Mouse (Mus musculus): ENCODE data around the gene Dbh.

The Dbh gene

GRCm38 (mm10) chr2:27215537-27215936, 50.5 kb downstream of the Dbh start:
- CTCF ChIA-PET = interaction anchor here (0.7 kb wide), 1 partner anchor 109 kb away, joined by 3 read pairs; no protein-coding TSS in a partner anchor

DNA sequence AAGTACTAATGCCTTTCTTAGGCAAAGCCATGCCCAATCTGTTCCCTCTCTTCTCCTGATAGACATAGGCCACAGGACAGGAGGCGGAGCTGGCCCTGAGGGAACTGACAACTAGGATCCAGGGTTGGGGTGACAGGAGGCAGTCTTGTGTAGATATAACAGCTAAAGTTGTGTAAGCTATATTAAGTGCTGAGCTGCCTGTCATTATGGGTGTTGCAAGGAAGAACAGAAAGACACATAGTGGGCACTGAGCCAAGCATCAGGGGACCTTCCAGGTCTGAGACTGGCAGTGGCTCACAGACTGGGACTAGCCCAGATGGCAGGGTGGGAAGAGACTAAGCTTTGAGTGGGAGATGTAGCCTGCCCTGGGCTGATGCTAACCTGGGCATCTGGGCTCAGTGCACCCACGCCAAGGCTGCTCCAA, 53.1 kb downstream of the Dbh start:
- CTCF ChIA-PET = no interaction called here

- CTCF ChIA-PET = no interaction called here
Observed at GRCm38 (mm10) chr2:27218569-27218968, 53.5 kb downstream of the Dbh start.

GRCm38 (mm10) chr2:27223012-27223421, 58.0 kb downstream of the Dbh start:
- CTCF ChIA-PET = no interaction called here

DNA sequence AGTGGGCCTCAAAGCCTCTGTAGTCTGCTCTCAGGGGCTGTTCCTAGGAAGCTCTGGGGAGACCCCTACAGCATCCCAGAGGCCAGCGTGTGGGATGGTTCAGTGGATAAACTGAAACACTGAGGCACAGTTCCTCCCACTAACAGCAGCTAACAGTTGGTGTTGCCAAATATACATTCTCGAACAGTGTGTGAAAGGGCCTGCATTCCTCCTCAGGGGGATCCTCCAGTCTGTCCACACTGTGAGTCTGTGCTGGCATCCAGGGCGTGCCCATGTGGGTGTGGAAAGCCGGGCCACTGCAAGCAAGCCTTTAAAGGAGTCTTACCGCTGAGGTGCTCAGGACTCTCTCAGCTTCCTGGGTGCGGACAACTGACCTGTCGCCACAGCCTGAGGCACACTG, 61.5 kb downstream of the Dbh start:
- CTCF ChIA-PET = no interaction called here

DNA sequence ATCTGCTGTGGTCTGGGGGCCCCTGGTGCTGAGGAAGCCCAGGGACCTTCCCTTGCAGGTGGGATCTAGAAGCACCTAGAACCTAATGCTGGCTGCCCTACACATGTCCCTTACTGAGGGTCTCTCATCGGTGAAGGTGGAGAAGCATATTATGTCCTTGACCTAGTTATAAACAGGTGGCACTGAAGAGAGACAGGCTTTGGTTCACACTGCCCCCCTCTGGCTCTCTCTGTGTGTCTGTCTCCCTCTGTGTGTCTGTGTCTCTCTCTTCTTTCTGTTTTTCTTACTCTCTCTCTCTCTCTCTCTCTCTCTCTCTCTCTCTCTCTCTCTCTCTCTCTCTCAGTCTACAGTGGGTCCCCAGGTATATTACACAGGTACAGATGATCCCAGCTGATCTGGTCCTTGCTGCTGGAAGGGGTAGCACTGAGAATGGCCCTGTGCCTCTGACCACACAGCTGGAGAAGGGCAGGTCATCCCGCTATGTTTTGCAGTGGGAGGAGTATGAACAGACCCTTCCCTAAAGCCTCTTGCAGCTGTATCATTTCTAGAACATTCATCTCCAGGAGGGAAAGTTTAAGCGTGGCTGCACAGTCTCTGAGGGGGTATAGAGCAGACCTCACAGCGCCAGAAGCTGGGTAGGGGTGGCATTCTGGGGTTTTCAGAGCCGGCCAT, 63.9 kb downstream of the Dbh start:
- CTCF ChIA-PET = interaction anchor here (0.6 kb wide), 1 partner anchor 69 kb away, joined by 3 read pairs; no protein-coding TSS in a partner anchor

DNA sequence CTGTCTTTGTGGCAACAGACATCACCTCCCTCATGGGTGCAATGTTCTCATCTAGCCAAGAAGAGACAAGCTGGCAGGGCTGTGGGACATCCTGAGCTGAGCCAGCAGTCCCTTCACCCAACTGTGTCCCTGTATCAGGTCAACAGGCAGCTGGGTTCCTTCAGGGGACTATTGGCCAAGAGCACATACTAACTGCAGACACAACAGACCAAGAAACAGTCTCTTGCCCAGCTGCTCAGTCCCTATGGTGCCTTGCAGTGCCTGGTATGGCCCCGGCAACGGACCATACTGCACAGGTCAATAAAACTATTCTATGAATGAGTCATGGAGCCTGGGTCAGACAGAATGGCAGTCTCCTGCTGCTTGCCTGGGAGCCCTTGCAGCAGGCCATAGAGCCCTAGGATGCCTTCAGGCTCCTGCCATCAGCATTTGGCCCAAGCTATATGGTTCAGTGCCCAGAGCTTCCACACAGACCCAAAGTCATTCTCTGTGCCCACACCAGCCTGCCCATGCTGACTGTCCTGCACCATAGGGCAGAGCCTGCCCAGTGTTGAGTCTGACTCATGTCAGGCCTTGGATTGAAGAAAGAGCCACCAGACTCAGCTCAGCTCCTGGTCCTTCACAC, 64.6 kb downstream of the Dbh start:
- CTCF ChIA-PET = interaction anchor here (0.5 kb wide), 1 partner anchor 16 kb away, joined by 3 read pairs; no protein-coding TSS in a partner anchor

DNA sequence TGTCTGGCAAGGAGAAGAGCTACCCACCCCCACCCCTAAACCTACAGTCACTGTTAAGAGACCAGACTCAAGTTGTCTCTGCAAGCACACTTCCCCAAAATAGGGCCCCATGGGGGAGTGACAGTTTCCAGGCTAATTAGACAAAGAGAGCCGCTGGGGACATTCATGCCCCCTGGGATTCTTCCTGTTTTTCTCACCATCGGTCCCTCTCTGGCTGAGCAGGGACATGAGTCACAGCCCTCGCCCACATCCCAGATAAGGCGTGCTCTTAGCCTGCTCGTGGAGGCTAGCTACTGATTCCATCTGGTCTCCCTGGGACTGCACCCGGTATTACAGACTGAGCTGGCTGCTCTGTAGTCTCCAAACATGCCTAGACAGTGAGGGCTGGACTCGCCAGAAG, 67.3 kb downstream of the Dbh start:
- CTCF ChIA-PET = interaction anchor here (0.6 to 0.8 kb wide), 3 partner anchors 28 to 201 kb away, joined by 3 to 14 read pairs (median 4); no protein-coding TSS in a partner anchor
